Mouse (Mus musculus) stomach, embryonic 14.5 days (tissue): ENCODE results near the gene Dnph1. TPM values are rescaled to one million over a fixed set of nuclear protein-coding genes. Genes with fewer than 3 reads are reported as not detected.

Source experiments
- ATAC-seq: fragments of 200-750 bp; cut with Nextera tagmentation; 2 replicates; pipeline ENCODE4 v1.8.0; 2017; ENCODE audit warnings: low read depth, moderate TSS enrichment; ENCODE audit not compliant: insufficient number of reproducible peaks, insufficient read depth, low FRiP score
- H3K27ac ChIP-seq: fragments of 300-500 bp; sonication (generic); 2 replicates; pipeline ENCODE4 v1.5.1; 2014; ENCODE audit warnings: mild to moderate bottlenecking, low read length, moderate library complexity, mixed read lengths
- H3K27me3 ChIP-seq: fragments of 300-500 bp; sonication (generic); 2 replicates; pipeline ENCODE4 v1.6.1; 2014; ENCODE audit warnings: low read length, control low read depth, mixed read lengths; ENCODE audit not compliant: control insufficient read depth, insufficient read depth
- H3K36me3 ChIP-seq: fragments of 300-500 bp; sonication (generic); 2 replicates; pipeline ENCODE4 v1.6.1; 2014; ENCODE audit warnings: mild to moderate bottlenecking, control low read depth, low read length, moderate library complexity, mixed read lengths; ENCODE audit not compliant: control insufficient read depth, insufficient read depth
- H3K4me1 ChIP-seq: fragments of 300-500 bp; sonication (generic); 2 replicates; pipeline ENCODE4 v1.6.1; 2014; ENCODE audit warnings: low read length, control low read depth, mixed read lengths; ENCODE audit not compliant: control insufficient read depth, insufficient read depth
- H3K4me2 ChIP-seq: fragments of 300-500 bp; sonication (generic); replicated peaks from 2 replicates; pipeline ENCODE4 v1.6.1; 2014; ENCODE audit warnings: low read depth, low read length, control low read depth
- H3K4me3 ChIP-seq: fragments of 300-500 bp; sonication (generic); 2 replicates; pipeline ENCODE4 v1.5.1; 2014; ENCODE audit warnings: low read depth, low read length, control low read depth
- H3K9ac ChIP-seq: fragments of 300-500 bp; sonication (generic); replicated peaks from 2 replicates; pipeline ENCODE4 v1.6.1; 2014; ENCODE audit warnings: low read depth, mild to moderate bottlenecking, control low read depth, low read length, moderate library complexity, mixed read lengths
- H3K9me3 ChIP-seq: fragments of 300-500 bp; sonication (generic); 2 replicates; pipeline ENCODE4 v1.6.1; 2016; ENCODE audit warnings: low read depth, low read length, control low read depth; ENCODE audit not compliant: control insufficient read depth
- WGBS: fragments of 180-500 bp; shearing (Covaris S2); extraction: QIAGEN DNeasy Blood & Tissue Kit; methylation state at CpG from one replicate; pipeline ENCODE4 v1.1.7; 2014; 5-methylcytosine and 5-hydroxymethylcytosine counted together
- polyA plus RNA-seq: library from polyadenylated mRNA; unstranded; fragments of >200 nt; fragmentation: Nextera tagmentation; extraction: Ambion mirVana; gene quantifications from 2 replicates; pipeline ENCODE4 v1.2.1, GENCODE M21; 2014

Gene Dnph1
- polyA plus RNA-seq, 1 experiment from 2014 or later = 65.5 TPM

- no peaks in the 10 kb centered on the region for H3K36me3 ChIP-seq
- no peak overlapping the region for H3K4me2 ChIP-seq
- 52% methylated on average over 11 of the region's 11 CpGs for WGBS
- no peaks in the 10 kb centered on the region for H3K27me3 ChIP-seq
- no peaks in the 10 kb centered on the region for H3K4me1 ChIP-seq
- no peak overlapping the region for H3K27ac ChIP-seq
- no peak overlapping the region for H3K4me3 ChIP-seq
- no peak overlapping the region for H3K9ac ChIP-seq
- no peaks in the 10 kb centered on the region for H3K9me3 ChIP-seq
- ATAC-seq = peak; percentile 75; the same call in 1 of the 2 replicates
Observed at GRCm38 (mm10) chr17:46511059-46511710, 14.7 kb downstream of the Dnph1 start.

GRCm38 (mm10) chr17:46513329-46513728 is 16.8 kb downstream of the Dnph1 start:
- ATAC-seq = no peak
- H3K4me2 ChIP-seq = no peak overlapping the region
- no peak overlapping the region for H3K27ac ChIP-seq
- no peaks in the 10 kb centered on the region for H3K9me3 ChIP-seq
- no peaks in the 10 kb centered on the region for H3K36me3 ChIP-seq
- H3K4me3 ChIP-seq = no peak overlapping the region
- 57% methylated on average over 2 of the region's 2 CpGs for WGBS
- H3K27me3 ChIP-seq = no peaks in the 10 kb centered on the region
- H3K4me1 ChIP-seq = no peaks in the 10 kb centered on the region
- no peak overlapping the region for H3K9ac ChIP-seq

- WGBS = 51% methylated on average over 10 of the region's 10 CpGs
- H3K27ac ChIP-seq = no peak overlapping the region
- H3K4me2 ChIP-seq = peak overlapping the region; percentile 38
- peak overlapping the region; percentile 14; the same call in 1 of the 2 replicates for H3K9ac ChIP-seq
- 0 out of 2 replicates have a peak overlapping the region, but pooled peaks have one; percentile 6 for H3K4me3 ChIP-seq
- no peak for ATAC-seq
- H3K27me3 ChIP-seq = no peaks in the 10 kb centered on the region
- H3K4me1 ChIP-seq = peaks cover 4% of the 10 kb centered on the region; the same call in 1 of the 2 replicates
- no peaks in the 10 kb centered on the region for H3K36me3 ChIP-seq
- no peaks in the 10 kb centered on the region for H3K9me3 ChIP-seq
Observed at GRCm38 (mm10) chr17:46519971-46520370, 23.5 kb downstream of the Dnph1 start.

- Histone ChIP-seq H3K4me3 (0 out of 2 replicates have a peak overlapping the region, but pooled peaks have one; percentile 6), H3K4me2 (peak overlapping the region; percentile 38), H3K36me3 (no peaks in the 10 kb centered on the region), H3K4me1 (peaks cover 4% of the 10 kb centered on the region; the same call in 1 of the 2 replicates), H3K9me3 (no peaks in the 10 kb centered on the region), H3K27ac (no peak overlapping the region), H3K9ac (peak overlapping the region; percentile 14; the same call in 1 of the 2 replicates), H3K27me3 (no peaks in the 10 kb centered on the region)
- 33% methylated on average over 25 of the region's 25 CpGs for WGBS
- peak; percentile 31; the same call in 1 of the 2 replicates for ATAC-seq
Observed at GRCm38 (mm10) chr17:46520385-46520979, 24.0 kb downstream of the Dnph1 start.

GRCm38 (mm10) chr17:46521174-46521573 is 24.7 kb downstream of the Dnph1 start:
- WGBS = 73% methylated on average over 9 of the region's 9 CpGs
- Histone ChIP-seq H3K4me3 (no peak overlapping the region), H3K4me1 (peaks cover 4% of the 10 kb centered on the region; the same call in 1 of the 2 replicates), H3K27ac (no peak overlapping the region), H3K4me2 (peak overlapping the region; percentile 7; the same call in 1 of the 2 replicates), H3K9me3 (no peaks in the 10 kb centered on the region), H3K36me3 (no peaks in the 10 kb centered on the region), H3K9ac (0 out of 2 replicates have a peak overlapping the region, but pooled peaks have one; percentile 10), H3K27me3 (no peaks in the 10 kb centered on the region)
- ATAC-seq = no peak

GRCm38 (mm10) chr17:46521963-46522668 is 25.6 kb downstream of the Dnph1 start:
- Histone ChIP-seq H3K4me3 (no peak overlapping the region), H3K27ac (no peak overlapping the region), H3K36me3 (no peaks in the 10 kb centered on the region), H3K9me3 (no peaks in the 10 kb centered on the region), H3K4me1 (peaks cover 4% of the 10 kb centered on the region; the same call in 1 of the 2 replicates), H3K27me3 (no peaks in the 10 kb centered on the region), H3K9ac (no peak overlapping the region), H3K4me2 (no peak overlapping the region)
- WGBS = 45% methylated on average over 24 of the region's 24 CpGs
- no peak for ATAC-seq

- no peak overlapping the region for H3K27ac ChIP-seq
- peaks cover 4% of the 10 kb centered on the region; the same call in 1 of the 2 replicates for H3K4me1 ChIP-seq
- ATAC-seq = no peak
- WGBS = 64% methylated on average over 10 of the region's 10 CpGs
- H3K4me3 ChIP-seq = no peak overlapping the region
- no peaks in the 10 kb centered on the region for H3K36me3 ChIP-seq
- H3K27me3 ChIP-seq = no peaks in the 10 kb centered on the region
- no peaks in the 10 kb centered on the region for H3K9me3 ChIP-seq
- H3K9ac ChIP-seq = no peak overlapping the region
- no peak overlapping the region for H3K4me2 ChIP-seq
Observed at GRCm38 (mm10) chr17:46525065-46525464, 28.6 kb downstream of the Dnph1 start.

- 42% methylated on average over 12 of the region's 12 CpGs for WGBS
- H3K4me1 ChIP-seq = peaks cover 3% of the 10 kb centered on the region; the same call in 1 of the 2 replicates
- H3K4me2 ChIP-seq = no peak overlapping the region
- no peaks in the 10 kb centered on the region for H3K9me3 ChIP-seq
- H3K27ac ChIP-seq = no peak overlapping the region
- H3K9ac ChIP-seq = no peak overlapping the region
- H3K27me3 ChIP-seq = no peaks in the 10 kb centered on the region
- ATAC-seq = peak; percentile 40; the same call in 1 of the 2 replicates
- no peaks in the 10 kb centered on the region for H3K36me3 ChIP-seq
- H3K4me3 ChIP-seq = no peak overlapping the region
Observed at GRCm38 (mm10) chr17:46525579-46526307, 29.2 kb downstream of the Dnph1 start.
